Mouse (Mus musculus) brown adipose tissue, adult 24 weeks (tissue): ENCODE data around the gene Btg3. TPM values are rescaled to one million over a fixed set of nuclear protein-coding genes. Genes with fewer than 3 reads are reported as not detected.

Experiments
- H3K27ac ChIP-seq: fragments of 200-500 bp; replicated peaks from 2 replicates; pipeline ENCODE4 v1.5.1; 2012; ENCODE audit warnings: low read depth, mild to moderate bottlenecking, low read length
- H3K4me1 ChIP-seq: fragments of 200-500 bp; 2 replicates; pipeline ENCODE4 v1.6.1; 2012; ENCODE audit warnings: low read length, mixed read lengths; ENCODE audit not compliant: control insufficient read depth, insufficient read depth, insufficient read length
- H3K4me3 ChIP-seq: fragments of 200-500 bp; 2 replicates; pipeline ENCODE4 v1.5.1; 2012; ENCODE audit warnings: low read depth, mild to moderate bottlenecking, low read length, moderate library complexity; ENCODE audit not compliant: insufficient read depth
- polyA plus RNA-seq: library from polyadenylated mRNA; stranded (reverse); fragments of >200 nt; gene quantifications from 2 replicates; pipeline ENCODE4 v1.2.4, GENCODE M21; 2012; ENCODE audit not compliant: missing spikeins, insufficient read depth, insufficient read length

Gene Btg3
- polyA plus RNA-seq, 1 experiment, result 30.2 TPM

- no peaks in the 10 kb centered on the region; the same call in 1 of the 2 replicates for H3K4me1 ChIP-seq
- no peak overlapping the region for H3K4me3 ChIP-seq
- H3K27ac ChIP-seq, result peak overlapping the region; percentile 84
Measured at GRCm38 (mm10) chr16:78296114-78296513, 80.9 kb downstream of the Btg3 start.

- H3K4me3 ChIP-seq, result no peak overlapping the region
- peak overlapping the region; percentile 84 for H3K27ac ChIP-seq
- H3K4me1 ChIP-seq, result no peaks in the 10 kb centered on the region; the same call in 1 of the 2 replicates
Measured at GRCm38 (mm10) chr16:78295601-78296000, 81.4 kb downstream of the Btg3 start.

GRCm38 (mm10) chr16:78294606-78295275 is 82.3 kb downstream of the Btg3 start:
- H3K27ac ChIP-seq, result peak overlapping the region; percentile 62

GRCm38 (mm10) chr16:78294051-78294450 is 82.9 kb downstream of the Btg3 start:
- Histone ChIP-seq H3K27ac (peak overlapping the region; percentile 52), H3K4me1 (no peaks in the 10 kb centered on the region; the same call in 1 of the 2 replicates), H3K4me3 (no peak overlapping the region)

More at GRCm38 (mm10) chr16:78294606-78295275, 82.3 kb downstream of the Btg3 start:
- Histone ChIP-seq H3K4me1 (no peaks in the 10 kb centered on the region; the same call in 1 of the 2 replicates), H3K4me3 (no peak overlapping the region)

GRCm38 (mm10) chr16:78283231-78283630 is 93.8 kb downstream of the Btg3 start:
- Histone ChIP-seq H3K4me1 (no peaks in the 10 kb centered on the region), H3K4me3 (no peak overlapping the region), H3K27ac (no peak overlapping the region)

Other genes starting within 250 kb of the Btg3 start
- gene Cxadr, start 75.7 kb downstream of the Btg3 start, polyA plus RNA-seq, result 30.3 and 30.8 TPM in 2 replicates
- gene D16Ertd472e, start 199.5 kb upstream of the Btg3 start, polyA plus RNA-seq, result 7.2 and 9.4 TPM in 2 replicates